Mouse (Mus musculus): ENCODE data around the gene Zfp646.
A peak's percentile ranks its signal among the peaks of the same experiment; 100 is the strongest.

DNA sequence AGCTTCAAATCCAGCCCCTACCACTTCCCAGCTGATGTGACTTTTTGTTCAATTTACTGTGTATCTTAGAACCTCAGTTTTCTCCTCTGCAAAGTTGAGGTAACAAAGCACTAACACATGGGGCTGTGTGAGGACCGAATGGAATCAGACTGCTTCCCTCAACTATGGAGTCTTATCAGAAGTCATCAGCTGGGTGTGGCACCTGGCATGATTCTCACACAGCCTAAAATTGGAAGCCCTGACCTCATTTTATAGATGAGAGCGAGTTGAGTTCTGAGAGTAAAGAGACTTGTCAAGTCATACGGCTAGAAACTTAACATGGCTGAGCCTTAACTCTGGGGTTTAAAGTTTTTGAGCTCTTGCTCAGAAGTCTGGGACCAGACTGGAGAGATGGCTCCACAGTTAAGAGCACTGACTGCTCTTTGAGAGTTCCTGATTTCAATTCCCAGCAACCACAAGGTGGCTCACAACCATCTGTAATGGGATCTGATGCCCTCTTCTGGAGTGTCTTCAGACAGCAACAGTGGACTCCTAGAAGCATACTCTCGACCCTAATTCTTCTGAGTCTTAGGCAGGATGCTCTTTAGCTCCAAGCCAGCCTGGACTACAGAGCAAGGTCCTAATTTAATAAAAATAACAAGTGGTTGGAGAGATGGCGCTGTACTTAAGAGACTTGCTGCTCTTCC lies 5.7 kb upstream of the Zfp646 start:
- TF ChIP-seq POLR2A (IDR thresholded peaks at IDR 0.05; ENCODE audit: insufficient read depth, low read depth, low read length): no peak
- TF ChIP-seq EP300 (IDR thresholded peaks at IDR 0.05; ENCODE audit: insufficient read depth, low read depth, low read length): no peak
- peak; percentile 37 for TF ChIP-seq CTCF (IDR thresholded peaks at IDR 0.05)

Data from heart, adult 2 months (tissue).